Mouse (Mus musculus): ENCODE measurements around the gene Foxn3. TPM values are rescaled to one million over a fixed set of nuclear protein-coding genes. Genes with fewer than 3 reads are reported as not detected.
A peak's percentile ranks its signal among the peaks of the same experiment; 100 is the strongest.

The Foxn3 gene
- polyA plus RNA-seq, 1 experiment: 71.3 TPM

- WGBS: 86% methylated on average over 4 of the region's 4 CpGs
- H3K36me3 ChIP-seq (ENCODE audit: control insufficient read depth, insufficient read depth, low read length): no peaks in the 10 kb centered on the region
- no peaks in the 10 kb centered on the region for H3K4me1 ChIP-seq (replicated peaks; ENCODE audit: control insufficient read depth, insufficient read depth, low read length)
- no peak for DNase-seq
- no peak for TF ChIP-seq CTCF (IDR thresholded peaks at IDR 0.05; ENCODE audit: borderline replicate concordance, control insufficient read depth, extremely low read depth, insufficient read depth, low read length, poor library complexity)
- TF ChIP-seq POLR2A (IDR thresholded peaks at IDR 0.05; ENCODE audit: control insufficient read depth, extremely low read depth, insufficient read depth, low read length, poor library complexity): no peak
- H3K27ac ChIP-seq (ENCODE audit: control insufficient read depth, insufficient read depth, low read length): no peak overlapping the region
- no peaks in the 10 kb centered on the region for H3K27me3 ChIP-seq (ENCODE audit: control insufficient read depth, insufficient read depth, low read length)
- no peak overlapping the region for H3K4me3 ChIP-seq (ENCODE audit: control insufficient read depth, insufficient read depth, low read length)
These were observed 74.3 kb downstream of the Foxn3 start for GRCm38 (mm10) chr12:99489001-99489592.

- no peak for DNase-seq
- no peak overlapping the region for H3K4me3 ChIP-seq (ENCODE audit: control insufficient read depth, insufficient read depth, low read length)
- H3K27me3 ChIP-seq (ENCODE audit: control insufficient read depth, insufficient read depth, low read length): no peaks in the 10 kb centered on the region
- 83% methylated on average over 3 of the region's 3 CpGs for WGBS
- no peaks in the 10 kb centered on the region for H3K4me1 ChIP-seq (replicated peaks; ENCODE audit: control insufficient read depth, insufficient read depth, low read length)
- no peak for TF ChIP-seq POLR2A (IDR thresholded peaks at IDR 0.05; ENCODE audit: control insufficient read depth, extremely low read depth, insufficient read depth, low read length, poor library complexity)
- TF ChIP-seq CTCF (IDR thresholded peaks at IDR 0.05; ENCODE audit: borderline replicate concordance, control insufficient read depth, extremely low read depth, insufficient read depth, low read length, poor library complexity): no peak
- no peak overlapping the region for H3K27ac ChIP-seq (ENCODE audit: control insufficient read depth, insufficient read depth, low read length)
- no peaks in the 10 kb centered on the region for H3K36me3 ChIP-seq (ENCODE audit: control insufficient read depth, insufficient read depth, low read length)
These were observed 83.0 kb downstream of the Foxn3 start for GRCm38 (mm10) chr12:99480372-99480771.

DNA sequence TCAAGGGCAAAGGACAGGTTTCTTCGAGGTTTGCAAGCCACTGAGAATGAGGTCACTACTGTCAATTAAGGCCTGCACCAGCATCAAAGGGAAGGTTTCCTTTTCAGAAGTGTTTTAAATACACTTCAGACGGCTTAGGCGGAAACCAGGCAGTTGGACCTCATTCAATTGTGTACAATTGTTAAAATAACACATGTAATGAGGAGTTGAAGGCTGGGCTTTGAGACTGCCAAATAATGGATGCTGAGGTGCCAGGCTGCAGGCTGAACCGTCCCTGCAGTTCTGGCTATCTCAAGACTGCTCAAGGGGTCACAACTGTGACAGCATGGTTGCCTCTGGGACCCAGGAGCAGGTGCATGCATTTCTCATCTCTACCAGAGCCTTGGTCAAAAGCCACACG, 89.2 kb downstream of the Foxn3 start:
- H3K4me3 ChIP-seq (ENCODE audit: control insufficient read depth, insufficient read depth, low read length): no peak overlapping the region
- TF ChIP-seq CTCF (IDR thresholded peaks at IDR 0.05; ENCODE audit: borderline replicate concordance, control insufficient read depth, extremely low read depth, insufficient read depth, low read length, poor library complexity) (no peak), POLR2A (IDR thresholded peaks at IDR 0.05; ENCODE audit: control insufficient read depth, extremely low read depth, insufficient read depth, low read length, poor library complexity) (no peak)
- H3K4me1 ChIP-seq (replicated peaks; ENCODE audit: control insufficient read depth, insufficient read depth, low read length): peaks cover 3% of the 10 kb centered on the region; the same call in 1 of the 2 replicates
- H3K27ac ChIP-seq (ENCODE audit: control insufficient read depth, insufficient read depth, low read length): no peak overlapping the region
- H3K27me3 ChIP-seq (ENCODE audit: control insufficient read depth, insufficient read depth, low read length): no peaks in the 10 kb centered on the region
- H3K36me3 ChIP-seq (ENCODE audit: control insufficient read depth, insufficient read depth, low read length): no peaks in the 10 kb centered on the region
- WGBS: 42% methylated on average over 5 of the region's 5 CpGs
- no peak for DNase-seq

- Histone ChIP-seq H3K4me1 (replicated peaks; ENCODE audit: control insufficient read depth, insufficient read depth, low read length) (peaks cover 7% of the 10 kb centered on the region; the same call in 1 of the 2 replicates), H3K36me3 (ENCODE audit: control insufficient read depth, insufficient read depth, low read length) (no peaks in the 10 kb centered on the region), H3K27ac (ENCODE audit: control insufficient read depth, insufficient read depth, low read length) (no peak overlapping the region), H3K4me3 (ENCODE audit: control insufficient read depth, insufficient read depth, low read length) (no peak overlapping the region), H3K27me3 (ENCODE audit: control insufficient read depth, insufficient read depth, low read length) (no peaks in the 10 kb centered on the region)
- DNase-seq: no peak
- TF ChIP-seq POLR2A (IDR thresholded peaks at IDR 0.05; ENCODE audit: control insufficient read depth, extremely low read depth, insufficient read depth, low read length, poor library complexity) (no peak), CTCF (IDR thresholded peaks at IDR 0.05; ENCODE audit: borderline replicate concordance, control insufficient read depth, extremely low read depth, insufficient read depth, low read length, poor library complexity) (no peak)
- 96% methylated on average over 10 of the region's 10 CpGs for WGBS
These were observed 89.8 kb downstream of the Foxn3 start for GRCm38 (mm10) chr12:99473406-99474133.

GRCm38 (mm10) chr12:99471431-99471830, 92.0 kb downstream of the Foxn3 start:
- Histone ChIP-seq H3K4me3 (ENCODE audit: control insufficient read depth, insufficient read depth, low read length) (no peak overlapping the region), H3K27ac (ENCODE audit: control insufficient read depth, insufficient read depth, low read length) (no peak overlapping the region), H3K36me3 (ENCODE audit: control insufficient read depth, insufficient read depth, low read length) (no peaks in the 10 kb centered on the region), H3K27me3 (ENCODE audit: control insufficient read depth, insufficient read depth, low read length) (no peaks in the 10 kb centered on the region), H3K4me1 (replicated peaks; ENCODE audit: control insufficient read depth, insufficient read depth, low read length) (peaks cover 20% of the 10 kb centered on the region)
- TF ChIP-seq CTCF (IDR thresholded peaks at IDR 0.05; ENCODE audit: borderline replicate concordance, control insufficient read depth, extremely low read depth, insufficient read depth, low read length, poor library complexity) (no peak), POLR2A (IDR thresholded peaks at IDR 0.05; ENCODE audit: control insufficient read depth, extremely low read depth, insufficient read depth, low read length, poor library complexity) (no peak)
- 95% methylated on average over 7 of the region's 7 CpGs for WGBS
- DNase-seq: no peak

DNA sequence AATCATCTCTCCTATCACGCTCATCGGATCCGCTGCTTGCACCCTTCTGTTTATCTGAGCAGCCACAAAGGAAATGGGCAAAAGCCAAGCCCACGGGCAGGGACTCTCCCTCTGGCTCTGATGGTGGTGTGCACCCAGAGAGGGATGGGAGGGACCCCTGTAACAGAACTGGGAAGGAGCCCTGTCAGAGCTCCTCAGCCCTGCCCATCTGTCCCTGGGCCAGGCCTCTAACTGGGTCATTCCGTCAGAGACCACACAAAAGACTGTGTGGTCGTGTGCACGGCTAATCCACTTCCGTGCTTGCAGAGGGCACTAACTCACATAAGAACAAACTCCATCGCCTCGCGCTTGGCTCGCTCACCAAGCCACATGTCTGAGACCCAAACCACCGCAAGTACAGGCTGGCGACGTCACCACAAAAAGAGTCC, 95.5 kb downstream of the Foxn3 start:
- WGBS: 6% methylated on average over 15 of the region's 15 CpGs
- TF ChIP-seq CTCF (IDR thresholded peaks at IDR 0.05; ENCODE audit: borderline replicate concordance, control insufficient read depth, extremely low read depth, insufficient read depth, low read length, poor library complexity) (no peak), POLR2A (IDR thresholded peaks at IDR 0.05; ENCODE audit: control insufficient read depth, extremely low read depth, insufficient read depth, low read length, poor library complexity) (no peak)
- no peak overlapping the region for H3K4me3 ChIP-seq (ENCODE audit: control insufficient read depth, insufficient read depth, low read length)
- no peak overlapping the region for H3K27ac ChIP-seq (ENCODE audit: control insufficient read depth, insufficient read depth, low read length)
- H3K27me3 ChIP-seq (ENCODE audit: control insufficient read depth, insufficient read depth, low read length): no peaks in the 10 kb centered on the region
- DNase-seq: peak; percentile 12
- H3K36me3 ChIP-seq (ENCODE audit: control insufficient read depth, insufficient read depth, low read length): no peaks in the 10 kb centered on the region
- peaks cover 17% of the 10 kb centered on the region for H3K4me1 ChIP-seq (replicated peaks; ENCODE audit: control insufficient read depth, insufficient read depth, low read length)

Data from thymus, adult 2 months (tissue).